Mouse (Mus musculus) lung, embryonic 14.5 days (tissue): ENCODE results near the gene Prmt2. TPM values are rescaled to one million over a fixed set of nuclear protein-coding genes. Genes with fewer than 3 reads are reported as not detected.

ENCODE experiments used
- ATAC-seq: fragments of 200-750 bp; cut with Nextera tagmentation; 2 replicates; pipeline ENCODE4 v1.8.0; 2017; ENCODE audit warnings: mild to moderate bottlenecking, moderate TSS enrichment, moderate library complexity; ENCODE audit not compliant: insufficient read depth
- DNase-seq: peaks from one replicate; pipeline ENCODE4 v3.0.0-alpha.2; 2015
- H3K27ac ChIP-seq: fragments of 300-500 bp; sonication (generic); 2 replicates; pipeline ENCODE4 v1.5.1; 2014; ENCODE audit warnings: low read depth, mild to moderate bottlenecking, moderate library complexity
- H3K27me3 ChIP-seq: fragments of 300-500 bp; sonication (generic); 2 replicates; pipeline ENCODE4 v1.6.1; 2014; ENCODE audit warnings: low read length, control low read depth; ENCODE audit not compliant: insufficient read depth
- H3K36me3 ChIP-seq: fragments of 300-500 bp; sonication (generic); 2 replicates; pipeline ENCODE4 v1.6.1; 2014; ENCODE audit warnings: control low read depth; ENCODE audit not compliant: insufficient read depth
- H3K4me1 ChIP-seq: fragments of 300-500 bp; sonication (generic); 2 replicates; pipeline ENCODE4 v1.6.1; 2014; ENCODE audit warnings: antibody characterized with exemption, control low read depth; ENCODE audit not compliant: insufficient read depth
- H3K4me2 ChIP-seq: fragments of 300-500 bp; sonication (generic); 2 replicates; pipeline ENCODE4 v1.6.1; 2014; ENCODE audit warnings: mild to moderate bottlenecking
- H3K4me3 ChIP-seq: fragments of 300-500 bp; sonication (generic); 2 replicates; pipeline ENCODE4 v1.5.1; 2014; ENCODE audit warnings: low read depth, low read length
- H3K9ac ChIP-seq: fragments of 300-500 bp; sonication (generic); 2 replicates; pipeline ENCODE4 v1.6.1; 2014
- H3K9me3 ChIP-seq: fragments of 300-500 bp; sonication (generic); 2 replicates; pipeline ENCODE4 v1.6.1; 2016; ENCODE audit warnings: low read depth, low read length, control low read depth
- CTCF ChIP-seq: IDR thresholded peaks from 2 replicates; pipeline ENCODE4 v1.5.1; 2016; ENCODE audit warnings: antibody characterized with exemption, low read depth
- WGBS: fragments of 180-500 bp; shearing (Covaris S2); extraction: QIAGEN DNeasy Blood & Tissue Kit; methylation state at CpG from one replicate; pipeline ENCODE4 v1.1.7; 2014; 5-methylcytosine and 5-hydroxymethylcytosine counted together
- polyA plus RNA-seq: library from polyadenylated mRNA; unstranded; fragments of >200 nt; fragmentation: Nextera tagmentation; extraction: Ambion mirVana; gene quantifications from 2 replicates; pipeline ENCODE4 v1.2.1, GENCODE M21; 2014

Prmt2 gene
- polyA plus RNA-seq, 1 experiment from 2014 or later, result 44.6 TPM

DNA sequence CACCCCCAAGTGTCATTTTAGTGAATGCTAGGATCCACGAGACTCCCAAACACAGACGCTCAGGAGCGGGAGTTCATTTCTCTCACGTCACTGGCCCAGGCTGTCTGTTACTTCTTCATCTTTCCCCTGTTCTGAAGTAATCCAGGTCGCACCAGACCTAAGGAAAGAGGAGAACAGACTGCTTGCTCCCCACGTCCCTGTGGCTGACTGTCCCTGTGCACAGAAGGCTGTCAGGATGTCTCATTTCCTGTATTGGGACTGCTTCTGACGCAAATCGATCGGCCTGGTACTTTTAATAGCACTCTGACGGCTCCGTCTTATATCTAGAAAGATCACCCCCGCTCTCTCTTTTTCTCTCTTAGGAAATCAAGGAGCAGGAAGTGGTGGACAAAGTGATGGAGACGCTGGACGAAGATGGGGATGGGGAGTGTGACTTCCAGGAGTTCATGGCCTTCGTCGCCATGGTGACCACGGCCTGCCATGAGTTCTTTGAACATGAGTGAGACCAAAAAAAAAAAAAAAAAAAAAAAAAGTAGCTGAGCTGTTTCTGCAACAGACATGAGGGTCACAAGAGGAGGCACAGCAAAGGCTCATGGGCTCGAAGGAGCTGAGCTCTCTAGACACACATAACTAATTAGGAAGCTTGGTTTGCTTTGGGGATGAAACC is 22.0 kb upstream of the Prmt2 start:
- DNase-seq, result peak; percentile 63

DNA sequence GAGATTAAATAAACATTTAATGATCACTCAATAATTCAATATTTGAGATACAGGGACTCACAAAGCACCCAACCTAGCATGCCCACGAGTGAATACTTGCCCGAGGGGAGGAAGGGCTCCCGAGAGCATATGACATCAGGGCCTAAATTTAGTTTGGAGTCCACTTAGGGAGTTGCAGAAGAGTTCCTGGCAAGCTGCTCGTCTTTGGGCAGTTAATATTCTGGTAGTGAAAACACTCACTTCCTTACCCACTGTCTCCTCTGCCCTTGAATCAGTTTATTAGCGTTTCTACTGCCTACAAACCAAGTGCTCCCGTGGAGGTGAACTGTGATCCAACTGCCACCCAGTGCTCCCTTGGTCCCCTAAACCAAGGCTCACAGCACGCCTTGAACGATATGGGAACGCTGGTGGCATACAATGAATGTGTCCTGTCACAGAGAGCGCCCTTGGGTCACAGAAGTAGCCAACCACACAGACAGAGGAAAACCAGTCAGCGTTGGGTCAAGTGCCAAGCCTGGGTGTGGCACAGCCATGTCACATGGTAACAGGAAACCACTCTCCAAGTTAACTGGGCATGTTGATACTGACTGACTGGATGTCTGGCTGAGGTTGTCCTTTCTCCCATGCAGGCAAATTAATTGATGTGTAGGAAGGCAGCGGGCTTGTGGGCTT is 20.2 kb upstream of the Prmt2 start:
- Histone ChIP-seq H3K4me2 (no peak overlapping the region), H3K9me3 (no peaks in the 10 kb centered on the region), H3K9ac (no peak overlapping the region), H3K27ac (no peak overlapping the region; the same call in 1 of the 2 replicates), H3K4me1 (peaks cover 3% of the 10 kb centered on the region; the same call in 1 of the 2 replicates), H3K36me3 (no peaks in the 10 kb centered on the region), H3K27me3 (no peaks in the 10 kb centered on the region), H3K4me3 (no peak overlapping the region)
- TF ChIP-seq CTCF, result no peak
- peak; percentile 21 for DNase-seq
- 56% methylated on average over 12 of the region's 12 CpGs for WGBS
- no peak for ATAC-seq

More for the DNA sequence above, 22.0 kb upstream of the Prmt2 start:
- no peaks in the 10 kb centered on the region for H3K27me3 ChIP-seq
- ATAC-seq, result 0 out of 2 replicates have a peak, but pooled peaks have one; percentile 36
- no peaks in the 10 kb centered on the region; the same call in 1 of the 2 replicates for H3K4me1 ChIP-seq
- 40% methylated on average over 18 of the region's 18 CpGs for WGBS
- no peaks in the 10 kb centered on the region for H3K9me3 ChIP-seq
- no peak overlapping the region for H3K4me3 ChIP-seq
- H3K36me3 ChIP-seq, result peaks cover 8% of the 10 kb centered on the region; the same call in 1 of the 2 replicates
- no peak overlapping the region for H3K9ac ChIP-seq
- H3K4me2 ChIP-seq, result no peak overlapping the region
- peak overlapping the region; percentile 18; the same call in 1 of the 2 replicates for H3K27ac ChIP-seq
- no peak for TF ChIP-seq CTCF

DNA sequence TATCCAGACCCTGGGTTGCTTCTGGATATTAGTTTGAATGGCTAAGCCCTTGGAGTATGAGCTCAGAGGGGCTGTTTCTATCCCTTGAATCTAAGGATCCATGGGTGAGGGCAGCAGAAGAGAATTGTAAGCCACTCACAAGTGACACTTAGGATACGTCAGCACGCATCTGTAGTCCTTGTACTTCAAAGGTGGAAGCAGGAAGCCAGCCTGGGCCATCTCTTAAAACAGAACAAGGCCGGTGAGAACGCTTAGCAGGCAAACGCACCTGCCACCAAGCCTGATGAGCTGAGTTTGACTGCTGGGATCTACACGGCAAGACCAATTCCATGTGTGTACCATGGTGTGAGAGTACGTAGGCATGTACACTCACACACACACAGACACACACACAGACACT is 19.6 kb upstream of the Prmt2 start:
- no peaks in the 10 kb centered on the region for H3K27me3 ChIP-seq
- H3K36me3 ChIP-seq, result no peaks in the 10 kb centered on the region
- H3K4me1 ChIP-seq, result peaks cover 3% of the 10 kb centered on the region; the same call in 1 of the 2 replicates
- no peak overlapping the region for H3K27ac ChIP-seq
- no peak overlapping the region for H3K4me3 ChIP-seq
- 73% methylated on average over 7 of the region's 7 CpGs for WGBS
- H3K9me3 ChIP-seq, result no peaks in the 10 kb centered on the region
- no peak for DNase-seq
- no peak for TF ChIP-seq CTCF
- H3K9ac ChIP-seq, result no peak overlapping the region
- H3K4me2 ChIP-seq, result no peak overlapping the region
- ATAC-seq, result no peak

DNA sequence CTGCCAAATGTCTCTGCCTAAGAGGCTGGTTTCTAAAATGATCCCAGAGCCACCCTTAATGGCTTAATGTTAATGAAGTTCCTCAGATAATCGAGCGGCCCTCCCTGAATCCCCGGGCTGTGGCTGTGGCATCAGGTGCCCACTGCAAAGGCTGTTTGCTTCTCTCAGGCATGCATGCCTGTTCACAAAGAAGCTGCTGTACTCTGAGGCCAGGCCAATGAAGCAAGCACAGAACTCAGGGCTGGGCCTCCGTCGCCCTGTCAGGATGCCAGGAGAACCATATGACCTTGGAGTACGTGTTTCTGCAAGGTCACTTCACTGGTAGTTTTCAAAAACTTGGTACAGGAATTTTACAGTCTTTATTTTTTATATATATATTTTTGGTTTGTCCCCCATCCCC is 18.0 kb upstream of the Prmt2 start:
- no peak for DNase-seq

DNA sequence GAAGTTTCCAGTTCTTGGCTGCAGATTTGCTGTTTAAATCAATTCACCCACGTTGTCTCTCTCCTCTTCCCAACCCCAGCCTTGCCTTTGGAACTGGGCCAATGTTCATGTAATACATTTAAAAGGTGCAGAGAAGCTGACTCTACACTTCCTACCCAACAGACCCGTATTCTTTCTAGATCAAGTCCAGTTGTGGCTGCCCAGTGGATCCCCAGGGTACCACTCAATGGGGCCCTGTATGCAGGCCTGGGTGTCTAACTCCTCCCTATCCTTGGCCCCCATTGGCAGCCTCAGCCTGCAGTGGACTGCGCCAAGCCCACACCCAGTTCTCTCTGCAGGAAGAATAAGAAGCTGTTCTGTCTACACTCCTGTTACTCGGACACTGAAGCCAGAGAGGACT is 15.9 kb upstream of the Prmt2 start, which contains the start of gene S100b:
TSS of gene S100b (plus strand) at position 318 of the 400 bp plus-strand sequence.
- Histone ChIP-seq H3K27me3 (no peaks in the 10 kb centered on the region), H3K9me3 (no peaks in the 10 kb centered on the region), H3K9ac (no peak within 1 kb of the TSS), H3K4me1 (0 out of 2 replicates have a peak, but pooled peaks cover 3% of the 10 kb centered on the region), H3K4me2 (no peak within 1 kb of the TSS), H3K4me3 (no peak within 1 kb of the TSS), H3K27ac (no peak within 1 kb of the TSS), H3K36me3 (no peaks in the 10 kb centered on the region)
- ATAC-seq (no peak), DNase-seq (peak; percentile 61)
- 29% methylated on average over 4 of the region's 4 CpGs for WGBS
- no peak for TF ChIP-seq CTCF

More for the DNA sequence above, 18.0 kb upstream of the Prmt2 start:
- 74% methylated on average over 6 of the region's 6 CpGs for WGBS
- no peak for ATAC-seq
- Histone ChIP-seq H3K4me1 (peaks cover 3% of the 10 kb centered on the region; the same call in 1 of the 2 replicates), H3K36me3 (no peaks in the 10 kb centered on the region), H3K9me3 (no peaks in the 10 kb centered on the region), H3K27me3 (no peaks in the 10 kb centered on the region), H3K27ac (no peak overlapping the region), H3K9ac (no peak overlapping the region), H3K4me3 (no peak overlapping the region), H3K4me2 (no peak overlapping the region)
- no peak for TF ChIP-seq CTCF

DNA sequence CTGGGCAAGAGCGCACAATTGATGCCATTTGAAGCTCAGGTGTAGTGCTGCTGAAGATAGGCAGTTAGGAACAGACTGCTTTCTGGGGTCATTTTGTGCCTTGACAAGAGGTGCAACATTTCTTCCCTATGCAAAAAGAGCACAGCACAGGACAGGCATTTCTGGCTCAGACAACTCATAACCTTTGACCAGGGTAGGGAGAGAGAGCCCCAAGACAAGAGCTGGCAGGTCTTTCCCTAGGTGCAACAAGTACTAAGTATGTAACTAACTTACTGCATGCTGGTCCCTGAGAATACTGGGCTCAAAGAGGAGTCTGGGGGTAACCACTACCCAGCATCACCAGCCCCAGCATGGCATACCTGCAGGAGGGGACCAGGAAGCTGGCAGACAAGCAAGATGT is 15.4 kb upstream of the Prmt2 start:
- DNase-seq (no peak), ATAC-seq (no peak)
- no peaks in the 10 kb centered on the region for H3K27me3 ChIP-seq
- no peak overlapping the region for H3K27ac ChIP-seq
- no peak overlapping the region for H3K4me3 ChIP-seq
- no peak overlapping the region for H3K4me2 ChIP-seq
- 0 out of 2 replicates have a peak, but pooled peaks cover 3% of the 10 kb centered on the region for H3K4me1 ChIP-seq
- TF ChIP-seq CTCF, result no peak
- no peaks in the 10 kb centered on the region for H3K36me3 ChIP-seq
- WGBS, result 93% methylated on average over 1 of the region's 1 CpGs
- H3K9ac ChIP-seq, result no peak overlapping the region
- no peaks in the 10 kb centered on the region for H3K9me3 ChIP-seq

DNA sequence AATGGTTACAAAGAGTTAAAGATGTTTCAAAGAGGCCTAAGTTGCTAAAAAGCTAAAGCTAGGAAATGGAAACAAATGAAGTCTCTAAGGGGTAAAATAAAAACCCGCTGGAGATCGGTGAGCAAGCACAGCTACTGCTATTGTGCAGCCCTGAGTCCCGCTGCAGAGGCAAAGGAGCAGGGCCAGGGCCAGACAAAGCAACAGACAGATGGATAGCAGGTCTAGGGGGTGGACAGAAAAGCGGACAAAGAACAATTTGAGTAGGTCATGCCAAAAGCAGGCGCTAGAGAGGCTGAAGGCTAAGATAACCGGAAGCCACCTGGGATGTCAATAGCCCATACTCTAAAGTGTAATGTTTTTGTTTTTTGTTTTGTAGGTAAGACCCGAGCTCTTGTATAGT is 13.2 kb upstream of the Prmt2 start:
- 0 out of 2 replicates have a peak, but pooled peaks cover 3% of the 10 kb centered on the region for H3K4me1 ChIP-seq
- no peak for TF ChIP-seq CTCF
- H3K27me3 ChIP-seq, result no peaks in the 10 kb centered on the region
- ATAC-seq (no peak), DNase-seq (no peak)
- no peak overlapping the region for H3K27ac ChIP-seq
- no peaks in the 10 kb centered on the region for H3K9me3 ChIP-seq
- 84% methylated on average over 7 of the region's 7 CpGs for WGBS
- no peak overlapping the region for H3K9ac ChIP-seq
- no peak overlapping the region for H3K4me2 ChIP-seq
- H3K4me3 ChIP-seq, result no peak overlapping the region
- no peaks in the 10 kb centered on the region for H3K36me3 ChIP-seq
